10 mouse cellular contexts compared by ENCODE assay signal in the genomic region with DNA sequence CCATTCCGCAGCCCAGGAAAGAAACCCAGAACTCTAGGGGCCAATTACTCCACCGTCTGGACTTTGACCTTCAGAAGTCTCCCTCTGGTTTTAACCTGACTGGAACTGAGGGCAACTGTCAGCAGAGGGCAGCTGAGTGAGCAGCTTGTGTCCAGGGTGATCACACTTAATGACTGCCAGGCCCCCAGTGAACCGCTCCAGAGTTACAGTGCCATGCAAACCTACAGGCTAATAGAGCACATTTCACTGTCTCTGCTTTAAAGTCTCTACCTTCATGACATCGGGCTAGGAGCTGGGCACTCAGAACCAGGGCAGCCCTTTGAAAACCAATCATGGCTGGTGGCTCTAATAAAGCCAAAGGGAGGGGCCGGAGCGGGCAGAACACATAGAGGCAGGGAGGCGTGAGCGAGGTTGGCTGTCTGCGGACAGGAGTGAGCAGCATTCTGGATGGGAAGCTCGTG. TPM values are rescaled to one million over a fixed set of nuclear protein-coding genes. Genes with fewer than 3 reads are reported as not detected.
A peak's percentile ranks its signal among the peaks of the same experiment; 100 is the strongest.
DNase-seq lines count a peak whose midpoint lies in the region; ATAC-seq and TF ChIP-seq lines count a peak whose summit lies in the region.
"Had no signal": no experiment of that assay in that cellular context is flagged by ENCODE, and none has a peak within 500 bp of the region (broad histone marks: within the 10 kb centered on the region; RNA-seq: fewer than 3 reads in every experiment).

No protein-coding gene starts in this region.

- no peaks in the 10 kb centered on the region for H3K9me3 ChIP-seq in hindbrain, embryonic 16.5 days (ENCODE audit: control insufficient read depth, low read length)
- no peaks in the 10 kb centered on the region for H3K9me3 ChIP-seq in hindbrain, embryonic 10.5 days
- H3K9me3 ChIP-seq in intestine, embryonic 16.5 days (ENCODE audit: control insufficient read depth, low read length), result no peaks in the 10 kb centered on the region
- no peaks in the 10 kb centered on the region for H3K9me3 ChIP-seq in midbrain, embryonic 13.5 days
- H3K9me3 ChIP-seq in stomach, postnatal 0 days (ENCODE audit: control insufficient read depth, low read length), result no peaks in the 10 kb centered on the region

- no peak for DNase-seq in hindbrain, embryonic 10.5 days (ENCODE audit: low spot score)
- DNase-seq in cerebellum, adult 9-11 months, result peak; percentile 75
- DNase-seq in stomach, postnatal 0 days (ENCODE audit: low spot score), result no peak
- no peak for DNase-seq in gastrocnemius, postnatal 36 days
- DNase-seq in gastrocnemius, postnatal 14 days, result no peak
- DNase-seq: lung, adult 18-20 months had no signal

- intact Hi-C loops in gastrocnemius, postnatal 36 days (cut with DNase I), result no loop called here
- intact Hi-C loops in gastrocnemius, postnatal 14 days (cut with DNase I; ENCODE audit: low total_unique reads), result no loop called here

- peak; percentile 11; the same call in 1 of the 2 replicates for ATAC-seq in hindbrain, embryonic 16.5 days
- peak; percentile 59 for ATAC-seq in intestine, embryonic 16.5 days
- no peak for ATAC-seq in midbrain, embryonic 13.5 days
- no peak for ATAC-seq in stomach, postnatal 0 days (ENCODE audit: low FRiP score, low TSS enrichment)

- no peaks in the 10 kb centered on the region for H3K36me3 ChIP-seq in hindbrain, embryonic 16.5 days (ENCODE audit: control insufficient read depth, insufficient read depth, low read length)
- H3K36me3 ChIP-seq in hindbrain, embryonic 10.5 days, result no peaks in the 10 kb centered on the region
- no peaks in the 10 kb centered on the region for H3K36me3 ChIP-seq in intestine, embryonic 16.5 days (ENCODE audit: control insufficient read depth, insufficient read depth, low read length)
- H3K36me3 ChIP-seq in midbrain, embryonic 13.5 days, result no peaks in the 10 kb centered on the region
- no peaks in the 10 kb centered on the region for H3K36me3 ChIP-seq in stomach, postnatal 0 days (ENCODE audit: control insufficient read depth, insufficient read depth, low read length)

- no peak overlapping the region for H3K9ac ChIP-seq in hindbrain, embryonic 16.5 days (ENCODE audit: low read depth, low read length)
- H3K9ac ChIP-seq in intestine, embryonic 16.5 days (ENCODE audit: low read depth, low read length), result no peak overlapping the region
- H3K9ac ChIP-seq in midbrain, embryonic 13.5 days (replicated peaks), result 0 out of 2 replicates have a peak overlapping the region, but pooled peaks have one; percentile 32
- H3K9ac ChIP-seq in stomach, postnatal 0 days (ENCODE audit: low read length), result no peak overlapping the region

- WGBS in hindbrain, embryonic 16.5 days, result 53% methylated on average over 10 of the region's 10 CpGs
- WGBS in hindbrain, embryonic 10.5 days, result 74% methylated on average over 10 of the region's 10 CpGs
- 63% methylated on average over 10 of the region's 10 CpGs for WGBS in intestine, embryonic 16.5 days
- 54% methylated on average over 10 of the region's 10 CpGs for WGBS in midbrain, embryonic 13.5 days
- WGBS in stomach, postnatal 0 days, result 81% methylated on average over 10 of the region's 10 CpGs

- TF ChIP-seq CTCF in stomach, postnatal 0 days (IDR thresholded peaks at IDR 0.05; ENCODE audit: low read depth), result no peak

- H3K4me3 ChIP-seq in hindbrain, embryonic 16.5 days (ENCODE audit: low read length), result no peak overlapping the region
- no peak overlapping the region for H3K4me3 ChIP-seq in hindbrain, embryonic 10.5 days
- no peak overlapping the region for H3K4me3 ChIP-seq in intestine, embryonic 16.5 days (ENCODE audit: low read length)
- no peak overlapping the region for H3K4me3 ChIP-seq in midbrain, embryonic 13.5 days (replicated peaks)
- H3K4me3 ChIP-seq in stomach, postnatal 0 days (ENCODE audit: low read depth, low read length), result no peak overlapping the region
- H3K4me3 ChIP-seq: erythroblast, embryonic 14.5 days had no signal

- no peaks in the 10 kb centered on the region for H3K27me3 ChIP-seq in hindbrain, embryonic 16.5 days (replicated peaks; ENCODE audit: control insufficient read depth, insufficient read depth, low read length)
- H3K27me3 ChIP-seq in hindbrain, embryonic 10.5 days (ENCODE audit: insufficient read depth, poor library complexity, severe bottlenecking), result no peaks in the 10 kb centered on the region
- no peaks in the 10 kb centered on the region for H3K27me3 ChIP-seq in intestine, embryonic 16.5 days (replicated peaks; ENCODE audit: control insufficient read depth, insufficient read depth, low read length)
- peaks cover 5% of the 10 kb centered on the region; the same call in 1 of the 2 replicates for H3K27me3 ChIP-seq in midbrain, embryonic 13.5 days
- H3K27me3 ChIP-seq in stomach, postnatal 0 days (ENCODE audit: control insufficient read depth, insufficient read depth, low read length), result no peaks in the 10 kb centered on the region

- no peak overlapping the region for H3K4me2 ChIP-seq in hindbrain, embryonic 16.5 days (ENCODE audit: low read length)
- no peak overlapping the region for H3K4me2 ChIP-seq in intestine, embryonic 16.5 days (ENCODE audit: low read depth, low read length)
- H3K4me2 ChIP-seq in midbrain, embryonic 13.5 days (replicated peaks), result no peak overlapping the region
- no peak overlapping the region for H3K4me2 ChIP-seq in stomach, postnatal 0 days (replicated peaks; ENCODE audit: low read depth)

- no peak overlapping the region; the same call in 1 of the 2 replicates for H3K27ac ChIP-seq in hindbrain, embryonic 16.5 days (ENCODE audit: low read depth, low read length)
- no peak overlapping the region for H3K27ac ChIP-seq in hindbrain, embryonic 10.5 days
- H3K27ac ChIP-seq in intestine, embryonic 16.5 days (ENCODE audit: low read length), result no peak overlapping the region
- H3K27ac ChIP-seq in midbrain, embryonic 13.5 days, result peak overlapping the region; percentile 61
- no peak overlapping the region for H3K27ac ChIP-seq in stomach, postnatal 0 days (replicated peaks)

- peaks cover 40% of the 10 kb centered on the region for H3K4me1 ChIP-seq in hindbrain, embryonic 16.5 days (ENCODE audit: control insufficient read depth, insufficient read depth, low read depth, low read length)
- H3K4me1 ChIP-seq in hindbrain, embryonic 10.5 days (replicated peaks), result peaks cover 38% of the 10 kb centered on the region
- H3K4me1 ChIP-seq in intestine, embryonic 16.5 days (ENCODE audit: control insufficient read depth, insufficient read depth, low read length), result peaks cover 19% of the 10 kb centered on the region; the same call in 1 of the 2 replicates
- peaks cover 78% of the 10 kb centered on the region for H3K4me1 ChIP-seq in midbrain, embryonic 13.5 days (replicated peaks)
- no peaks in the 10 kb centered on the region for H3K4me1 ChIP-seq in stomach, postnatal 0 days (replicated peaks; ENCODE audit: control insufficient read depth, insufficient read depth)

- no peak for TF ChIP-seq EP300 in stomach, postnatal 0 days (optimal IDR thresholded peaks at IDR 0.05)

RNA-seq across cellular contexts. Expression of a gene that starts 7.4 kb away (rescaled TPM):
- polyA plus RNA-seq in hindbrain, embryonic 16.5 days (2015; fragmentation: Nextera tagmentation; extraction: Ambion mirVana), result 3.2 and 4.4 TPM in 2 replicates
- 5.5 TPM in 2 replicates for polyA plus RNA-seq in hindbrain, embryonic 10.5 days (2016; fragmentation: Nextera tagmentation; extraction: Ambion mirVana)
- 3.0 and 3.1 TPM in 2 replicates for polyA plus RNA-seq in intestine, embryonic 16.5 days (2015; fragmentation: Nextera tagmentation; extraction: Ambion mirVana)
- 4.2 and 5.3 TPM in 2 replicates for polyA plus RNA-seq in midbrain, embryonic 13.5 days (2015; fragmentation: Nextera tagmentation; extraction: Ambion mirVana)
- 0.86 and 0.87 TPM in 2 replicates for polyA plus RNA-seq in stomach, postnatal 0 days (2015; fragmentation: Nextera tagmentation; extraction: Ambion mirVana)
- 1 to 10 TPM; 6.5 to 7.3 TPM for total RNA-seq in gastrocnemius, postnatal 36 days (2021)
- 1 to 10 TPM; 4.2 to 4.4 TPM for total RNA-seq in gastrocnemius, postnatal 14 days (2021)

Comparison
In these comparisons a context has a peak if more than half of its experiments do, and no peak if none do; other contexts are left out.
1. ATAC-seq: peak in hindbrain, embryonic 16.5 days (single experiment) and intestine, embryonic 16.5 days (single experiment); none in midbrain, embryonic 13.5 days (single experiment) and stomach, postnatal 0 days (single experiment).